In genomic region chr12:112866467-112867080, GRCm38 (mm10) we compare ENCODE assay signal across 14 mouse cellular contexts. TPM values are rescaled to one million over a fixed set of nuclear protein-coding genes. Genes with fewer than 3 reads are reported as not detected.
DNase-seq lines count a peak whose midpoint lies in the region; ATAC-seq and TF ChIP-seq lines count a peak whose summit lies in the region.
"Had no signal": no experiment of that assay in that cellular context is flagged by ENCODE, and none has a peak within 500 bp of the region (broad histone marks: within the 10 kb centered on the region; RNA-seq: fewer than 3 reads in every experiment).

No protein-coding gene starts in this region.

- no peak overlapping the region for H3K27ac ChIP-seq in heart, adult 2 months
- H3K27ac ChIP-seq in lung, postnatal 0 days (ENCODE audit: low read length) = no peak overlapping the region

- H3K9ac ChIP-seq in heart, adult 2 months (ENCODE audit: low read depth, low read length) = 0 out of 2 replicates have a peak overlapping the region, but pooled peaks have one; percentile 15
- H3K9ac ChIP-seq in lung, postnatal 0 days (replicated peaks; ENCODE audit: low read depth) = no peak overlapping the region

- no peak for TF ChIP-seq EP300 in heart, adult 2 months (IDR thresholded peaks at IDR 0.05; ENCODE audit: insufficient read depth, low read depth, low read length)
- TF ChIP-seq EP300 in lung, postnatal 0 days (IDR thresholded peaks at IDR 0.05) = no peak

- H3K9me3 ChIP-seq in lung, postnatal 0 days (ENCODE audit: low read length) = no peaks in the 10 kb centered on the region
- H3K9me3 ChIP-seq: G1E had no signal

- no peak overlapping the region for H3K4me3 ChIP-seq in heart, adult 2 months
- H3K4me3 ChIP-seq in lung, postnatal 0 days (ENCODE audit: low read depth, low read length) = no peak overlapping the region

- 43% methylated on average over 8 of the region's 8 CpGs for WGBS in heart, adult 2 months
- 43% methylated on average over 8 of the region's 8 CpGs for WGBS in lung, postnatal 0 days

- TF ChIP-seq CTCF in heart, adult 2 months (IDR thresholded peaks at IDR 0.05) = no peak
- TF ChIP-seq CTCF in lung, postnatal 0 days (IDR thresholded peaks at IDR 0.05) = no peak

- H3K4me1 ChIP-seq in heart, adult 2 months (ENCODE audit: control insufficient read depth, insufficient read depth, low read length) = 0 out of 2 replicates have a peak, but pooled peaks cover 2% of the 10 kb centered on the region
- no peaks in the 10 kb centered on the region for H3K4me1 ChIP-seq in lung, postnatal 0 days (ENCODE audit: insufficient read depth, low read depth, low read length)

- TF ChIP-seq POLR2A in heart, adult 2 months (IDR thresholded peaks at IDR 0.05; ENCODE audit: insufficient read depth, low read depth, low read length) = no peak

- intact Hi-C loops in heart, adult 2 months (cut with DNase I) = no loop called here
- intact Hi-C loops in heart, postnatal 36 days (cut with DNase I) = no loop called here

- no peaks in the 10 kb centered on the region for H3K79me2 ChIP-seq in heart, adult 2 months (replicated peaks; ENCODE audit: control insufficient read depth, insufficient read depth, low read length)

- H3K36me3 ChIP-seq in heart, adult 2 months (ENCODE audit: control insufficient read depth, insufficient read depth, low read length) = no peaks in the 10 kb centered on the region
- H3K36me3 ChIP-seq in lung, postnatal 0 days (ENCODE audit: insufficient read depth, low read length) = no peaks in the 10 kb centered on the region
- H3K36me3 ChIP-seq: G1E had no signal

- no peaks in the 10 kb centered on the region for H3K27me3 ChIP-seq in heart, adult 2 months (ENCODE audit: control insufficient read depth, insufficient read depth, low read length)
- no peaks in the 10 kb centered on the region for H3K27me3 ChIP-seq in lung, postnatal 0 days (replicated peaks; ENCODE audit: insufficient read depth, low read length)

- no peak overlapping the region for H3K4me2 ChIP-seq in lung, postnatal 0 days (replicated peaks; ENCODE audit: low read depth, low read length)

- ATAC-seq in lung, postnatal 0 days = 0 out of 2 replicates have a peak, but pooled peaks have one; percentile 17
- ATAC-seq: forebrain, embryonic 16.5 days; hindbrain, embryonic 16.5 days; midbrain, embryonic 16.5 days had no signal

- DNase-seq in adrenal gland, adult (ENCODE audit: inconsistent age in 2 of 2, low spot score in 1 of 2) = peak; percentile 62 to 79
- no peak for DNase-seq in adrenal gland, postnatal 4 days (ENCODE audit: low spot score in 2 of 2)
- DNase-seq in heart, adult 2 months = no peak
- no peak for DNase-seq in heart, postnatal 36 days
- DNase-seq in lung, postnatal 0 days (ENCODE audit: low spot score) = peak; percentile 24
- DNase-seq in lung, postnatal 25 days (ENCODE audit: low spot score) = no peak
- peak; percentile 31 for DNase-seq in induced T-regulatory cell, adult 2 months (ENCODE audit: low read depth)
- DNase-seq in layer of hippocampus, adult 11-12 months (ENCODE audit: low spot score) = no peak
- DNase-seq: right cerebral cortex, postnatal 4 days had no signal

RNA-seq across cellular contexts. Expression of gene Gpr132, which starts 1.5 kb away (rescaled TPM):
- total RNA-seq in adrenal gland, postnatal 4 days (2021) = under 1 TPM; 0.20 to 0.39 TPM
- total RNA-seq in heart, adult 2 months (2021) = under 1 TPM; 0.29 to 0.36 TPM
- polyA plus RNA-seq in heart, adult 2 months (2012; rRNA removed) = 1.00 and 2.0 TPM in 2 replicates
- under 1 TPM; 0.19 TPM for total RNA-seq in heart, postnatal 36 days (2021)
- 0.25 and 0.40 TPM in 2 replicates for polyA plus RNA-seq in lung, postnatal 0 days (2015; fragmentation: Nextera tagmentation; extraction: Ambion mirVana)
- total RNA-seq: left cerebral cortex, postnatal 36 days had no signal
- polyA plus RNA-seq: forebrain, embryonic 16.5 days; midbrain, embryonic 16.5 days had no signal

RNA-seq across cellular contexts. Expression of gene Cdca4, which starts 37.4 kb away (rescaled TPM):
- 10 to 100 TPM; 31.1 to 32.5 TPM for total RNA-seq in adrenal gland, postnatal 4 days (2021)
- 1 to 10 TPM; 5.3 to 6.6 TPM for total RNA-seq in heart, adult 2 months (2021)
- polyA plus RNA-seq in heart, adult 2 months (2012; rRNA removed) = 7.6 and 10.0 TPM in 2 replicates
- total RNA-seq in heart, postnatal 36 days (2021) = 1 to 10 TPM; 6.1 to 6.6 TPM
- polyA plus RNA-seq in lung, postnatal 0 days (2015; fragmentation: Nextera tagmentation; extraction: Ambion mirVana) = 28.1 and 29.5 TPM in 2 replicates

RNA-seq across cellular contexts. Expression of gene Clba1, which starts 57.8 kb away (rescaled TPM):
- total RNA-seq in adrenal gland, postnatal 4 days (2021) = 1 to 10 TPM; 8.2 to 10.0 TPM
- 1 to 10 TPM; 1.7 to 3.1 TPM for total RNA-seq in heart, adult 2 months (2021)
- 2.0 and 2.8 TPM in 2 replicates for polyA plus RNA-seq in heart, adult 2 months (2012; rRNA removed)
- 1 to 10 TPM; 1.6 to 2.9 TPM for total RNA-seq in heart, postnatal 36 days (2021)
- 17.8 and 19.0 TPM in 2 replicates for polyA plus RNA-seq in lung, postnatal 0 days (2015; fragmentation: Nextera tagmentation; extraction: Ambion mirVana)

Comparison
In these comparisons a context has a peak if more than half of its experiments do, and no peak if none do; other contexts are left out.
1. DNase-seq: peak in adrenal gland, adult (2 of 2), lung, postnatal 0 days (single experiment) and induced T-regulatory cell, adult 2 months (single experiment); none in adrenal gland, postnatal 4 days (0 of 2), heart, adult 2 months (0 of 2), heart, postnatal 36 days (0 of 2), lung, postnatal 25 days (single experiment) and layer of hippocampus, adult 11-12 months (single experiment).
2. RNA of gene Cdca4, which starts 37.4 kb away (total RNA-seq): 31.1 to 32.5 TPM in adrenal gland, postnatal 4 days; 5.3 to 6.6 TPM in heart, adult 2 months and 6.1 to 6.6 TPM in heart, postnatal 36 days; every median in the first group is over 4 times any median in the second.